Mouse (Mus musculus) gastrocnemius, adult 8-10 months (tissue): Measurements from ENCODE around the gene Ralgapa1. TPM values are rescaled to one million over a fixed set of nuclear protein-coding genes. Genes with fewer than 3 reads are reported as not detected.

ENCODE experiments used
- DNase-seq, 2 experiments: peaks; one replicate each; pipeline ENCODE4 v3.0.0; 2022; ENCODE audit warnings: low spot score in 2 of 2
- total RNA-seq, 4 experiments: library from RNA; stranded (reverse); gene quantifications; 2 replicates each; pipeline ENCODE4 v1.2.4; 2022

The Ralgapa1 gene
- 10 to 100 TPM; 33.3 to 45.8 (median 39.3) TPM for total RNA-seq

DNA sequence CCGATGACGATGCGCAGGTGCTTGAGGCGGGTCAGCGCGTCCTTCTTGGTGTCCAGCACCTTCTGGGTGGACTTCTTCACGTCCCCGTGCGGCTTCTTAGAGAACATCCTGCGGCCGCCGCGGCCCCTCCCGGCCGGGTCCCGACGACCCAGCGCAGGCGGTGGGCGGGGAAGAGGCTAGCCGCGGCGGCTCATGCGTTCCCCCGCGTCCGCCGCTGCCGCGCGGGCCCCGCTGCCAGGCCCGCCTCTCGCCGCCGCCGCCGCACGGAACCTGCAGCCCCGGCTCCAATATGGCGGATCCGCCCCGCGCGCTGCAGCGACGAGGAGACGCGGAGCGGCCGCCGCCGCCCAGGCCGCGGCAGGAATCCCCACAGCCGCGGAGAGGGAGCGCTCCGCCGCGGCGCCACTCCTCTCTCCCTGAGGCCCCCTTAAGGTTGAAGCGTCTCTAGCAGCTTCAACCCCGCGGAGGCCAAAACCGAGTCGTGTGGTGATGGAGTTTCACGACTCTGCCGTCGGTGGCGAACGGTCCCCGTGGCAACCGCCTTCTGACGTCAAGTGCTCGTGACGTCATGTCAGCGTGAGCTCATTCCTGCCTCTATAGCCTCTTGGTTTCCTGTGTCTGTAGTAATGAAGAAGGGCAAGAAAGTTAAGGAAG lies at the start of gene Ralgapa1:
Gene Ralgapa1 (minus strand): TSS at position 507 of the 654 bp plus-strand sequence.
- peak; percentile 68 to 72 for DNase-seq

DNA sequence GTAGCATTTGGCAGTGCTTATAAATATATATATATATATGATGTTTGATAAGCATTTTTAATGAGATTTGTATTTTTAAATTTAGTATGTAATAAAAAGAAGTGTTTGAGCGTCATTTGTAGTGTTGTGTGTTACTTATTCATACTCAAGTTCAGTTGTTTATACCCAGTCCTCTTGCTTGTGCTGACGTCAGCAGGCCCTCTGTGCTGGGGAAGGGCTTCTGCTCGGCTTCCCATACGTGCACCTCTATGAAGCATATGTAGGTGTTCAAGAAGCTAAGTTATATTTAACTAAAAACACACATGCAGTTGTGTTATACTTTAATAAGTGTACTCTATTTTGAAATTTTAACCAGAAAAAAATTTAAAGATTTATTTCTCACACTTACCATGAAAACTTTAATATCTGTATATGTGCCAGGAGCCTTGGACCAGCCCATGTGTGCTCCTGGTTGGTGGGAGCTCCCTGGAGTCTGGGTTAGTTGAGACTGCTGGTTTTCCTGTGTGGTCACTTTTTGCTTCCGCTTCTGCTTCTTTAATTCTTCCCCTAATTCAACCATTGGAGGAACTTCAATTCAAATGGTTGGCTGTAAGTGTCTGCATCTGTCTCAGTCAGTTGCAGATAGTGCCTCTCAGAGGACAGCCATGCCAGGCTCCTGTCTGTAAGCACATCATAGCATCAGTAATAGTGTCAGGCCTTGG lies 48.8 kb upstream of the Ralgapa1 start:
- DNase-seq = no peak

- no peak for DNase-seq
These were observed 46.8 kb upstream of the Ralgapa1 start for GRCm38 (mm10) chr12:55867738-55868137.

GRCm38 (mm10) chr12:55860631-55861030 lies 39.7 kb upstream of the Ralgapa1 start:
- no peak for DNase-seq

GRCm38 (mm10) chr12:55859409-55860349 lies 38.7 kb upstream of the Ralgapa1 start:
- DNase-seq = no peak

DNA sequence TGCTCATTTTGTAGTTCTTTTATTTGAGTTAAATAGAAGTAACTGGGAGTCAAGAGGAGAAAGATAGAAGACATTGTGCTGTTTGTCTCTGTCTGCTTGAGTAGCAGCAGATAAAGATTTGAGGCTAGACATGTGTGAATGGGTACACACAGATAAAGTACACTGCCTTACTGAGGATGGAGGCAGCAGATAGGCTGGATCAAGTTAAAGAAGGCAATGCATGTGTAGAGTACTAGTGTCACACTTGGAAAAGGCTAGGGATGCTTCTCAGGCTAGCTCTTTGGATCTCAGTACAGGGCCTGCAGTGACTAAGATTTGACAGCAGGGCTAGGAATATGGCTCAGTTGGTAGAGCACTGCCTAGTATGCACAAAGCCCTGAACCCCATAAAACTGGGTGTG lies 29.7 kb upstream of the Ralgapa1 start:
- no peak for DNase-seq

DNA sequence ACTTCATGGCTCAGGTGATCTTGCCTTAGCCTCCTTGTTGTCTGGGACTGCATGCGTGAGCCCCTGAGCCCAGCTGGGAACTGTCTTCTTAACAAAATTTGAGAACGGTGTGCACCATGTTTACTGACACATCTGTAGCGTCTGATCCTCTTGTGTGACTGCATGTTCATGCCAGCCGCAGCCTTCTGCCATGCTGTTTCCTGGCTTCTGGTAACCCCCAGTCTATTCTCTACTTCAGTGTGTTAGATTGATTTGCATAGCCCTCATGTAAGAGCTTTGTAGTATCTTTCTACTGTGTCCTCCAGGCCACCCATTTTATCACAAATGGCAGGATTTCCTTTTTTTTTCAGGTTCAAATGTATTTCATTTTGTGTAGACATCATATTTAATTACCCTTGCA lies 26.9 kb upstream of the Ralgapa1 start:
- DNase-seq = no peak

GRCm38 (mm10) chr12:55846741-55847140 lies 25.8 kb upstream of the Ralgapa1 start:
- DNase-seq = no peak

DNA sequence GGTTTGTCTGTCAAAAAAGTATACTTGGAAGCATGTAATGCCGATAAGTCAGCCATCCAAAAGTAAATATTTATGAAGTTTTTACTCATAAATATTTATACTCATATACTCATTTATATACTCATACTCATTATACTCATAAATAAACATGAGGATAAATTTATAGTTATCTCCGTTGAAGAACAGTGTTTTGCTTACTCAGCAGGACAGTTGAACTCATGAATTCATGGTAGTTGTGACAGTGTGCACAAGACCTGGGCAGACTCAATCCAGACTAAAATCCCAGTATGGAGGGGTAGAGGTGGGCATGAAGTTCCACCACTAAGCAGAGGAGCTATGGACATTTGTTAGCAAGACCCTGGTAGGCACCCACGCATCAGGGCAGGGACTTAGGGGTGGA lies 16.5 kb upstream of the Ralgapa1 start:
- DNase-seq = no peak

GRCm38 (mm10) chr12:55836199-55836951 lies 15.4 kb upstream of the Ralgapa1 start, which contains the start of gene Brms1l:
Gene Brms1l, plus strand, starts transcription at chr12:55836324.
- peak; percentile 88 to 94 for DNase-seq

DNA sequence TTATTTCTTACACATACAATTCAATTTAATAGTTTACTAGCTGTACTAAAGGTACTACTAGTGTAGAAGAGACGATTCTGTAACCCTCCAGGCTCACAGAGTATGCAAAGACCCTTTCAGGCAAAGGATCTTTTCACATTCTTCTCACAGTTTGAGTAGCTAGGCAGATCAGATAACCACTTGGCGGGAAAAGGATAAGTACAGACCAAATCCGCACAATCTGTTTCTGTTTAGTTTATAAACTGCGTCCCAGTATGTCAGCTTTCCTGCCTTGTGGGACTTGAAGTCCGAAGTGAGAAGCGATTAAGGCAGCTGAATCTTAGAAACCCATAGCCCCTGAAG lies 14.9 kb upstream of the Ralgapa1 start:
- DNase-seq = no peak

DNA sequence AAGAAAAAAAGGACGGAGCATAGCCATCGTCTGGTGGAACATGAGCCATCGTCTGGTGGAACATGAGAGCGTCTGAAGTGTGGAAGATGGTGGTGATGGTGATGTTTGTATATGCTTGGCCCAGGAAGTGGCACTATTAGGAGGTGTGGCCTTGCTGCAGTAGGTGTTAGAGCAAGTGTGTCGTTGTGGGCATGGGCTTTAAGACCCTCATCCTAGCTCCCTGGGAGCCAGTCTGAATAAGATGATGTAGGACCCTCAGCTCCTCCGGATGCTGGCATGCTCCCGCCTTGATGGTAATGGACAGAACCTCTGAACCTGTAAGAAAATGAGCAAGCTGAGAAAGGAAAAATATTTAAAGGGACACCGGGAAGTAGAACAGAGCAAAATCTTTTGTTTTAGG lies 13.9 kb upstream of the Ralgapa1 start:
- DNase-seq = no peak

- no peak for DNase-seq
These were observed 13.1 kb upstream of the Ralgapa1 start for GRCm38 (mm10) chr12:55833906-55834625.

- no peak for DNase-seq
These were observed 12.0 kb upstream of the Ralgapa1 start for GRCm38 (mm10) chr12:55832961-55833360.

GRCm38 (mm10) chr12:55831101-55831500 lies 10.1 kb upstream of the Ralgapa1 start:
- peak; percentile 55 to 60 for DNase-seq

DNA sequence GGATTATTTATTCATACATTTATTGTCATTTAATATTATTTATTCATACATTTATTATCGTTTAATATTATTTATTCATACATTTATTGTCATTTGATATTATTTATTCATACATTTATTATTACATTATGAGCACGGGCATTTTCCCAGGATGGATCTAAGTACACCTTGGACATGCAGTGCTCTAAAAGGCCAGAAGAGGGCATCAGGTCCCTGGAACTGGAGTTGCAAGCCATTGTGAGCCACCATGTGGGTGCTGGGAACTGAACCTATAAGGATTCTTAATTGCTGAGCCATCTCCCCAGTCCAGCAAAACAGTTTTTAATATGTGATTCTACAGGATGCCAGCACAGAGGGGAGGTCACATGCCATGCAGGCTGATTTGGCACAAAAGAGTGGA lies 4.6 kb upstream of the Ralgapa1 start:
- DNase-seq = no peak

GRCm38 (mm10) chr12:55824027-55824426 lies 3.1 kb upstream of the Ralgapa1 start:
- DNase-seq = no peak

- DNase-seq = peak; percentile 12 to 30
These were observed 777 bp downstream of the Ralgapa1 start for GRCm38 (mm10) chr12:55820119-55820660.

DNA sequence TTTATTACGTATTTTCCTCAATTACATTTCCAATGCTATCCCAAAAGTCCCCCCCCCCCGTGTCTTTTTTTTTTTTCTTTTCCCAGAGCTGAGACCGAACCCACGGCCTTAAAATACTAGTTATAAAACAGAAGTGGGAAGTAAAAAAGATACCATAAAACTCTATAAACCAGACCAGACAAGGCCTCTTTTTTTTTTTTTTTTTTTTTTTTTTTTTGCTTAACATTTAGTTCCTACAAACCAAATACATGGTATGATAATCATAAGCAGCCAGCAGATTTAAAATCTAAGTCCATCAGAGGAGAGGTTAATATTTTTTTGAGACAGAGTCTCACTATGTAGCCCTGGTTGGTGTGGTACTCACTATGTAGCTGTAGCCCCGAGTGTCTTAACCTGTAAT lies 4.5 kb downstream of the Ralgapa1 start:
- DNase-seq = no peak

DNA sequence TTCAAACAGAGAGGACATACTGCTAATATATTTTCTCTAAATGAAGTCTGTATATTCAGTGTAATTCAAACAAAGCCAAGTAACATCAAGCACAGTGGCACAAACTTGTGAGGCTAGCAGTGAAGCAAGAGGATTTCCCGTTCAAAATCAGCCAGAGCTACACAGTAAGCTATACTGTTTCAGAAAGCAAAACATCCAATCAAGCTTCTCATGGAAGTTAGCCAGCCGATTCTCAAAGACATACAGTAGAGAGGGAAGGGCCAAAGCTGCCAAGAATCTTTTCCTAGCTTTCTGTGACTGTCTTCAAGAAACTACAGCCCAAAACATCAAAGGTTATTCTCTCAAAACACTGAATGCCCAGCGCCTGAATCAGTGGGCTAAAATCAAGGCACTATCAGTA lies 15.9 kb downstream of the Ralgapa1 start:
- no peak for DNase-seq
